Mouse (Mus musculus) neutrophil, adult 5-6 weeks (primary cell): ENCODE measurements at regions not wholly inside any gene's neighbourhood (a gene's known extent, or its start where the extent isn't known, plus 50 kb on each side); places are given as distances from the start of the nearest gene placed in this dataset.

Experiments used
- ATAC-seq: fragments of 151-379, 151-347 bp; 2 replicates; pipeline ENCODE4 v1.8.0; 2017; ENCODE audit warnings: mild to moderate bottlenecking, moderate TSS enrichment; ENCODE audit not compliant: insufficient number of reproducible peaks, poor library complexity, low FRiP score, severe bottlenecking; ENCODE audit errors: extremely low read depth

GRCm38 (mm10) chr1:71812171-71812695 lies 159.2 kb upstream of the Fn1 start:
- no peak for ATAC-seq

GRCm38 (mm10) chr1:71811196-71811788 lies 158.3 kb upstream of the Fn1 start:
- ATAC-seq, result no peak

GRCm38 (mm10) chr1:71808005-71808404 lies 155.0 kb upstream of the Fn1 start:
- no peak for ATAC-seq

GRCm38 (mm10) chr1:71807586-71807985 lies 154.6 kb upstream of the Fn1 start:
- ATAC-seq, result no peak

GRCm38 (mm10) chr1:71801283-71802066 lies 148.5 kb upstream of the Fn1 start:
- ATAC-seq, result no peak

- ATAC-seq, result no peak
Observed at GRCm38 (mm10) chr1:71800581-71800980, 147.6 kb upstream of the Fn1 start.

GRCm38 (mm10) chr1:71798636-71799035 lies 145.6 kb upstream of the Fn1 start:
- no peak for ATAC-seq

GRCm38 (mm10) chr1:71788408-71788807 lies 135.4 kb upstream of the Fn1 start:
- ATAC-seq, result no peak

GRCm38 (mm10) chr1:71784880-71785279 lies 131.9 kb upstream of the Fn1 start:
- ATAC-seq, result no peak

GRCm38 (mm10) chr1:71778292-71778691 lies 125.3 kb upstream of the Fn1 start:
- no peak for ATAC-seq

GRCm38 (mm10) chr1:71775865-71776501 lies 123.0 kb upstream of the Fn1 start:
- ATAC-seq, result no peak

GRCm38 (mm10) chr1:71772526-71772925 lies 119.5 kb upstream of the Fn1 start:
- no peak for ATAC-seq

- ATAC-seq, result no peak
Observed at GRCm38 (mm10) chr1:71771798-71772197, 118.8 kb upstream of the Fn1 start.

GRCm38 (mm10) chr1:71769595-71769994 lies 116.6 kb upstream of the Fn1 start:
- no peak for ATAC-seq

- ATAC-seq, result no peak
Observed at GRCm38 (mm10) chr1:71767705-71768104, 114.7 kb upstream of the Fn1 start.

GRCm38 (mm10) chr1:71767076-71767475 lies 114.1 kb upstream of the Fn1 start:
- no peak for ATAC-seq

GRCm38 (mm10) chr1:71764951-71765350 lies 112.0 kb upstream of the Fn1 start:
- no peak for ATAC-seq

GRCm38 (mm10) chr1:71763530-71763929 lies 110.5 kb upstream of the Fn1 start:
- ATAC-seq, result no peak

- ATAC-seq, result no peak
Observed at GRCm38 (mm10) chr1:71760342-71760741, 107.3 kb upstream of the Fn1 start.

- no peak for ATAC-seq
Observed at GRCm38 (mm10) chr1:71757236-71757635, 104.2 kb upstream of the Fn1 start.
